Mouse (Mus musculus): ENCODE results near the gene Trappc6b.

Gene Trappc6b

GRCm38 (mm10) chr12:59053976-59054375 is 7.3 kb downstream of the Trappc6b start:
- DNase-seq: no peak

- DNase-seq: no peak
Observed at GRCm38 (mm10) chr12:59053166-59053565, 8.1 kb downstream of the Trappc6b start.

GRCm38 (mm10) chr12:59052470-59052869 is 8.8 kb downstream of the Trappc6b start:
- no peak for DNase-seq

GRCm38 (mm10) chr12:59040851-59041250 is 20.4 kb downstream of the Trappc6b start:
- no peak for DNase-seq

GRCm38 (mm10) chr12:59039971-59040844 is 21.1 kb downstream of the Trappc6b start:
- DNase-seq: peak; percentile 41

GRCm38 (mm10) chr12:59039162-59039970 is 21.9 kb downstream of the Trappc6b start:
- DNase-seq: no peak

DNA sequence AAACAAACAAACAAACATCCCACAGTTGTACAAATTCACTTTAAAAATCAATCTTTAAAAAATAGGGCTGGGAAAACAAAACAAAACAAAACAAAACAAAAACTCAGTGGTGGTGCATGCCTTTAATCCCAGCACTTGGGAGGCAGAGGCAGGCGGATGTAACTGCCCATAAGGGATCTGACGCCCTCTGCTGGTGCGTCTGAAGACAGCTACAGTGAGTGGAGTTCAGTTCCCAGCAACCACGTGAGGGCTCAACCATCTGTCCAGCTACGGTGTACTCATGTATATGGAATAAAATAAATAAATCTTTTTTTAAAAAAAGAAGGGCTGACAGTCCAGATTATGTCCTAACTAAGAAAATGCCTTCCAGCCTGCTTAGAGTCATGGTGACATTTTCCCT is 29.2 kb downstream of the Trappc6b start:
- no peak for DNase-seq

DNA sequence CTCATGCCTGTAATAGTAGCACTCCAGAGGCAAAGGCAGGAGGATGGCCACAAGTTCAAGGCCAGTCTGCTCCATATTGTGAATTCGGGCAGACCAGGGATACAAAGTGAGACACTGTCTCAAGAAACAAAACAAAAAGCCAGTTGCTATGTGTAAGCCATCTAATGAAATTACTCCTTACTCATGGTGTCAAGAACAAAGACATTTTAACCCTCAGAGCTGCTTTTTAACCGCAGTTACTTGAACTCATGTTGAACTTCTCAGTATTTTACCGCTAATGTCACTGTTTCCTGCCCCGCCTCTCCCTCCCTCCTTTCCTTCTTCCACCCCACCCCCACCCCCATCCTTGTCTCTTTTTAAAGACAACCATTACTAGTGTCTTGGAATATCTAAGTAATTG is 40.0 kb downstream of the Trappc6b start:
- no peak for DNase-seq

- no peak for DNase-seq
Observed at GRCm38 (mm10) chr12:59019891-59020290, 41.4 kb downstream of the Trappc6b start.

DNA sequence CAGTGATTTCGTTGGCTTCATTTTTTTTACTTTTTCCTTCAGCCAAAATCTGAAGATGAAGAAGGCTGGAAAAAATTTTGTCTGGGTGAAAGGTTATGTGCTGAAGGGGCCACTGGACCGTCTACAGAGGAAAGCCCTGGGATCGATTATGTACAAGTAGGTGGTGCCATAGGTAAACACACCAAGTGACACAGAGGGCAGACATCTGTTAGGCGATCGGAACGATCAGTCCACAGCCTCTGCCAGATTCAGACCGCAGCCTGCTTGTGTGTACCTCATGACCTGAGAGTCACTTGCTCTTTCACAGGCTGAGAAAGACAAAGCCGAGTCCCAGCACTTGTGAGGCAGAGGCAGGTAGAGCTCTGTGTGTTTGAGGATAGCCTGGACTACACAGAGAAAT is 43.3 kb downstream of the Trappc6b start:
- DNase-seq: no peak

DNA sequence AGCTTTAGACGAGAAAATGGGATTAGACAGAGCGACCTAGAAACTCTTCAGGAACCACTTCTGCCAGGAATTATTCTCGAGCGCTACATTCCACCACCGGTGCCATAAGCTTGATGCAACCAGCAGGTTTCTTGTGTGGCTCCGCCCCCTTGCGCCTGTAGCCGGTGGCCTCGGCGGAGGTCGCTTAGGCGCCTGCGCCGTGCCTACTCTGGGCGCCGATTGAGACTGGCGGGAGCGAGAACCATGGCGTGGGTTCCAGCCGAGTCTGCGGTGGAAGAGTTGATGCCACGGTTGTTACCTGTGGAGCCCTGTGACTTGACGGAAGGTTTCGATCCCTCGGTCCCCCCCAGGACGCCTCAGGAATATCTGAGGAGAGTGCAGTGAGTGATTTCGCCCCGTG is 48.0 kb downstream of the Trappc6b start, which contains the start of gene Gemin2:
TSS of gene Gemin2 (plus strand) at position 160 of the 400 bp plus-strand sequence.
- DNase-seq: peak; percentile 96

- no peak for DNase-seq
Observed at GRCm38 (mm10) chr12:59012710-59013091, 48.6 kb downstream of the Trappc6b start.

GRCm38 (mm10) chr12:59011844-59012709 is 49.2 kb downstream of the Trappc6b start, which contains the start of gene Sec23a:
TSS of gene Sec23a (minus strand) at chr12:59012017.
- DNase-seq: peak; percentile 99

GRCm38 (mm10) chr12:59011275-59011843 is 49.9 kb downstream of the Trappc6b start:
- no peak for DNase-seq

- no peak for DNase-seq
Observed at GRCm38 (mm10) chr12:59010482-59010881, 50.8 kb downstream of the Trappc6b start.

Measured in kidney, postnatal 14 days (tissue).